Mouse (Mus musculus) right cerebral cortex, postnatal 25 days (tissue): Measurements from ENCODE around the gene Msgn1.

Source experiments
- DNase-seq: peaks from one replicate; pipeline ENCODE4 v3.0.0; 2022

Msgn1 gene

DNA sequence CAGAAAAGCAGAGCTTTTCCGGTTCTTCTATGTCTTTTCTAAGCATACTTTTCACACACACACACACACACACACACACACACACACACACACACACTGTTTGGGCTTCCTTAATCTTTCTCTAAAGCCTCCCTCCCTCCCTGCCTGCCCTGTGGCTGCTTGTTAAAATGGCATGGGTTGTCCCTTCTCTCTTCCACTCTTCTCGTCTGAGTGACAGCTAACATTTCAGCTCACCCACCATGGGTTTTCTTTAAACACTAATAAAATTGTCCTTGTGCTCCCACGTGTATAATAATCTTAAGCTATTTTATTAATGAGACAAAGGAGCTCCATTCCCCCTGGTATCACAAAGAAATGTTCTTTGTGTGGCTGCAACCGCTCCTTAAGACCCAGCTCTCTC is 10.7 kb downstream of the Msgn1 start:
- no peak for DNase-seq

DNA sequence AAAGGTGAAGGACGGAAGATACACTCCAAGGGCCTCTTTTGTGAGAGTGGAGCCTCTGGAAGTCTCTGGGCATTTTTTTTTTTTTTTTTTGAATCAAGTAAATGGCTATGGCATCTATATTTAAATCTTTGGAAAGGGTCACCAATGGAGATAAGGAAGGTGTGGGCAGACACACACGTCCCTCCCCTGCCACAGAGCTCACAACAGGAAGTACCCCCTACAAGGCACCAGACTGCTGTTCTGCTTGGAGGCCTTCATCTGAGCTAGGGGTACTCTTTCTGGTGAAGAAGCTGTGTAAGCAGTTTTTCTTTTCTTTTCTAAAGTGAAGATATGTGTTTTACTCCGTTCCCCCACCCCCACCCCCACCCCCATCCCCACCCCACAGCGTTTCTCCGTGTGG is 11.9 kb downstream of the Msgn1 start:
- DNase-seq = no peak

DNA sequence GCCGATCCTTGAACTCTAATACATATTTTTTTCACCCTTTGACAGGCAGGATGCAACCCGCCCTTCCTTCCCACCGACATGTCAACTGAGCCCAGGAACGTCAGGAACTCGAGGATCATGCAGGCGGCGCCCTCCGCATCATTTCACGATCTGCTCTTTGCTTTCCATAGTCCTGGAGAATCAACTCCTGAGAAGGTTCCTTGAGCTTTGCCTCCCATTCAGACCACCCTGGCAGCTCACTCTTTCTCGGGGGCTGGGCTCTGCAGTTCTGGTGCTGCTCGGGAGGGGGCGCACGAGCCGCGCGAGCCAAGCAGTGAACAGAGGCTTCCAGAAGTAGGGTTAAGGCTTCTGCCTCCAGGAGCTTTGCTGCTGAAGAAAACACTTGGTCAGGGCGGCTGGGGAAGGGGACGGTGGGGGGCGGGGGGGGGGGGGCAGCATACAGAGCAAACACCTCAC is 12.6 kb downstream of the Msgn1 start:
- DNase-seq = peak; percentile 58

DNA sequence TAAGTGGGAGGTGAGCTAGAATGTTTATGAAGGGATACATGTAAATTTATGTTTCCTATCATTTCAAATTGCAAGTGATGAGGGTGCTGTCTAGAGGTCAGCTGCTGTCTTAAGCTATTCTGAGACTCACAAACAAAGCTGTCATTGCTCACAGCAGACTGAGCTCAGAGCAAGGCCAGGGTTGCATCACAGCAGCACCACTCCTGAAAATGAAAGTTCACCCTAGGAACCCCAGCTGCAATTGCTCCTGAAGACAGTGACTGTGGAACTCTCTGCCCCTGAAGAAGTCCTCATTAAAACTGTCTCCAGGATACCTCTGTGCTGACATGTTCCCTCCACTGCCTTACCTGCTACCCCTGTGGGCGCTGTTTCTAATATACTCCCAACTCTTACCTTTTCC is 13.7 kb downstream of the Msgn1 start:
- DNase-seq = no peak

DNA sequence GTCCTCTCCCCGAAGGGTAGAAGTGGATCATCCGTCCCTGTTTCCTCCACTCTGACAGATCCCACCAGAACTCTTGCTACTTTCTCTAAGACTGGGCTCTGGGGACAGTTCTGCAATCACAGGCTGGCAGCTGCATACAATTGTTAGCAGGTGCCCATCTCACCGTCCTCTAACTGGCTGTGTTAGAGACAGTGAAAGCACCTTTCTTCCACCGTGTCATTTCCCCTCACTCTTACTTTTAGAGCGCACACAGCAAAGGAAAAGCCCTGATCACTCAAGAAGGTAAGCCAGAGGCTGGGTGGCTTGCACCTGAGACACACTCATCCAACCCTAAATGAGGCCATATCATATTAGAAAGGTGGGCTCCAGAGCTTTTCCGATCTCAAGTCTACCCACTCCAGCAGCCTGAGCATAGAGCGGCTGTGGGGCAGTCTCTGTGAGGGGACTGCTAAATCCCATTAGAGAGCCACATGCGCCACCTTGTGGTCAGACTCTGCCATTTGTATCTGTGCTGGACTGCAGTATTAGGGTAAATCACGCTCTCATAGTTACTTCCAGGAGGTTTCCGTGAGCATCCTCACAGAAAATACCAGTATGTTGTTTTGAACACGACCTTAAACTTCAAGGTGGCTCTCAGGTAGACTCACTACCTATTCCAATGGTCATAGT is 30.2 kb downstream of the Msgn1 start:
- peak; percentile 84 for DNase-seq

DNA sequence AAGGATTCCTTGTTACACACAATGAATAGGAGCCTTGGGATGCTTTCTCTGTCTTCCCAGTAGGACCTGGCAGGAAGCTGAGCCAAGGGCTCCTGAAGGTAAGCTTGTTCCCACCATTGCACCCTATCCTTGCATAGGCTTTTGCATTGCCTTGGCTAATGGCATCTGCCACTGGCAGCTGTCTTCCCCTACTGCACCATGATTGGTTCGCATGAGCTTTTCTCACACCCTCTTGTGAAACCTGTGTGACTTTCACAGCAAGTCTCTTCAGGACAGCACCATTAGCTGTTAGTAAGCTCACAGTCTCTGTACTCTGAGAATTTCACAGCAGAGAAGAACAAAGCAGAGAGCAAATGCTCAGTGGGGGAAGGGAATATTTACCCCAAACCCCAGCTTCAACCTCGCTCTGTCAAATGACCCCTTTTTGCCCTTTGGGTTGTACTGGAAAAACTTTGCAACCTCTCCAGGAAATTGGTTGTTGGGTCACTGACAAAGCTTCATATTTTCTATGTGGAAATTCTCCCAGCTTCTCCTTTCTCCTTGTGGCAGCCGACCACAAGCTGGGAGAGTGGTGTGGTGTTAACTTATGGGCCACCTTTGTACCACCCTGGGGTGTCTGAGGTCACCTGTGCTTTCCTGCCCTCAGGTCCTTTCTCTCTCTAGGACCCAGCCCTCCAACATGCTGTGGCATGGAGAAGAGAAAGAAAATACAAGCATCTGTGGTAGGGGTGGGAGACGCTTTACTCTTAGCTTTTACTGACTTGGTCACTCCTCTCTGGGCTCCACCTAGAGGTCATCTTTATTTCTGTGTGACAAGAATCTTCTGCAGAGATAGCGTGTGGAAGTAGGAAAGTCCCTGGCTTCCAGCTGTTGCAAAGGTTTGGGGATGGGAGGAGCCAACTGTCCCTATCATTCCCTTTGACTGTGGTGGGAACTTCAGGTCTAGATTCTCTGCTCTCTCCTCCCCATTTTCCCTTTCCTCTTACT is 31.1 kb downstream of the Msgn1 start:
- DNase-seq = no peak

DNA sequence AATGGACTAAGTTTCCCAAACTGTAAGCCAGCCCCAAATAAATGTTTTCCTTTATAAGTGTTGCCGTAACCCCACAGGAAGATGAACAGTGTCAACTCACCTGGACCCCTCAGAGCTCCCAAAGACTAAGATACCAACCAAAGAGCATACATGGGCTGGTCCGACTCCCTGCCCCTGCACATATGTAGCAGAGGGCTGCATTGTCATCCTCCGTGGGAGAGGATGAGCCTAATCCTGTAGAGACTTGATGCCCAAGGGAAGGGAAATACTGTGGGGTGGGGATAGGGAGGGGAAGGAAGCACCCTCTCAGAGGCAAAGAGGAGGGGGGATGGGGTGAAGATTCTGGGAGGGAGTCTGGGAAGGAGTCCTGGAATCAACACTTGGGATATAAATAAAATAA is 50.1 kb downstream of the Msgn1 start:
- DNase-seq = no peak
